Mouse (Mus musculus): ENCODE data around the gene Tspan2.

DNA sequence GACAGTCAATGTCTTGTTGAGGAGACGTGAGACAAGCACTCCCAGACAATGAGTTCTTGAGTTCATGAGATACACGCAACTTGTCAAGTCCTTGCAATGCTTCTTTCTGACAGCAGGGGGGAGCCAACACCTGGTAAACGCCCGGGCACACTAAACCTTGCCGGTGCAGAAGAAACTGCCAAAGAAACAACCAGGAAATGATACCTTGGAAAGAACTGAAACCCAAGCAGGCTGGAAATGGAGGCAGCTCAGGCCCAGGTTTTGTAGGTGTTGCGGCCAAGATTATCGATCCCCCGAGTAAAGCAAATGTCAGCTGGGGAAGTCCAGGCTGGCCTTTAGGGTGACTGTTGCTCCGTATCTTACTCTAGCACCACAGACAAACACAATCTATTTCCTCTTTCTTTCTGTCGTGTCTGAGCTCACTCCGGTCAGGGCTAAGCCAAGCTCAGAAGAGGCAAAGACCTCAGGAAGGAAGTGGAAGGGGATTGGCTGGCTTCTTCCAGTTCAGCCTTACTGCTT is 19.2 kb upstream of the Tspan2 start:
- TF ChIP-seq POLR2A (IDR thresholded peaks at IDR 0.05; ENCODE audit: borderline replicate concordance, extremely low read depth, insufficient read depth, insufficient read length, poor library complexity, severe bottlenecking) (no peak), CTCF (IDR thresholded peaks at IDR 0.05; ENCODE audit: borderline replicate concordance, extremely low read depth, insufficient read depth, insufficient read length) (peak; percentile 90)

Measured in brain, embryonic 14.5 days (tissue).